Mouse (Mus musculus): ENCODE results near the gene Gdf11. TPM values are rescaled to one million over a fixed set of nuclear protein-coding genes. Genes with fewer than 3 reads are reported as not detected.

Gdf11 gene
- total RNA-seq (2015; ENCODE audit: low replicate concordance) (0.36 TPM in 1 of 2 replicates, not detected in the other), total RNA-seq (2017; ENCODE audit: low replicate concordance) (not detected in 2 replicates)

GRCm38 (mm10) chr10:128891296-128892094 lies at the start of gene Gdf11:
Gene Gdf11, minus strand, starts transcription at chr10:128891718.
- no peak for ATAC-seq (replicated peaks; ENCODE audit: low FRiP score, poor library complexity, severe bottlenecking)

- no peak for ATAC-seq (replicated peaks; ENCODE audit: low FRiP score, poor library complexity, severe bottlenecking)
Observed at GRCm38 (mm10) chr10:128940475-128941061, 49.0 kb upstream of the Gdf11 start.

GRCm38 (mm10) chr10:128938974-128939373 lies 47.5 kb upstream of the Gdf11 start:
- no peak for ATAC-seq (replicated peaks; ENCODE audit: low FRiP score, poor library complexity, severe bottlenecking)

GRCm38 (mm10) chr10:128938457-128938856 lies 46.9 kb upstream of the Gdf11 start:
- ATAC-seq (replicated peaks; ENCODE audit: low FRiP score, poor library complexity, severe bottlenecking), result no peak

- ATAC-seq (replicated peaks; ENCODE audit: low FRiP score, poor library complexity, severe bottlenecking), result no peak
Observed at GRCm38 (mm10) chr10:128937756-128938390, 46.4 kb upstream of the Gdf11 start.

GRCm38 (mm10) chr10:128935826-128936440 lies 44.4 kb upstream of the Gdf11 start:
- no peak for ATAC-seq (replicated peaks; ENCODE audit: low FRiP score, poor library complexity, severe bottlenecking)

GRCm38 (mm10) chr10:128934997-128935787 lies 43.7 kb upstream of the Gdf11 start:
- ATAC-seq (replicated peaks; ENCODE audit: low FRiP score, poor library complexity, severe bottlenecking), result no peak

- ATAC-seq (replicated peaks; ENCODE audit: low FRiP score, poor library complexity, severe bottlenecking), result no peak
Observed at GRCm38 (mm10) chr10:128933976-128934721, 42.6 kb upstream of the Gdf11 start.

GRCm38 (mm10) chr10:128933574-128933973 lies 42.1 kb upstream of the Gdf11 start, which contains the start of gene Itga7:
Gene Itga7, plus strand, starts transcription at chr10:128933818.
- ATAC-seq (replicated peaks; ENCODE audit: low FRiP score, poor library complexity, severe bottlenecking), result no peak

GRCm38 (mm10) chr10:128931441-128931840 lies 39.9 kb upstream of the Gdf11 start:
- ATAC-seq (replicated peaks; ENCODE audit: low FRiP score, poor library complexity, severe bottlenecking), result no peak

GRCm38 (mm10) chr10:128929638-128930378 lies 38.3 kb upstream of the Gdf11 start:
- no peak for ATAC-seq (replicated peaks; ENCODE audit: low FRiP score, poor library complexity, severe bottlenecking)

- ATAC-seq (replicated peaks; ENCODE audit: low FRiP score, poor library complexity, severe bottlenecking), result no peak
Observed at GRCm38 (mm10) chr10:128928356-128928755, 36.8 kb upstream of the Gdf11 start.

- 0 out of 2 replicates have a peak, but pooled peaks have one; percentile 13 for ATAC-seq (replicated peaks; ENCODE audit: low FRiP score, poor library complexity, severe bottlenecking)
Observed at GRCm38 (mm10) chr10:128923935-128924334, 32.4 kb upstream of the Gdf11 start, which contains the start of gene Bloc1s1. Gene Bloc1s1, minus strand, starts transcription at chr10:128924035.

- peak; percentile 99 for ATAC-seq (replicated peaks; ENCODE audit: low FRiP score, poor library complexity, severe bottlenecking)
Observed at GRCm38 (mm10) chr10:128923013-128923691, 31.6 kb upstream of the Gdf11 start.

GRCm38 (mm10) chr10:128922822-128923012 lies 31.2 kb upstream of the Gdf11 start, which contains the start of gene Rdh5:
Gene Rdh5, minus strand, starts transcription at chr10:128922888.
- ATAC-seq (replicated peaks; ENCODE audit: low FRiP score, poor library complexity, severe bottlenecking), result no peak

- ATAC-seq (replicated peaks; ENCODE audit: low FRiP score, poor library complexity, severe bottlenecking), result no peak
Observed at GRCm38 (mm10) chr10:128921883-128922821, 30.6 kb upstream of the Gdf11 start.

- ATAC-seq (replicated peaks; ENCODE audit: low FRiP score, poor library complexity, severe bottlenecking), result no peak
Observed at GRCm38 (mm10) chr10:128921251-128921650, 29.7 kb upstream of the Gdf11 start.

All from erythroid progenitor cell, adult 5-6 weeks (primary cell).